Mouse (Mus musculus): ENCODE measurements around the gene Gpr83.
"Not testable (repeated sequence)": the region's sequence is repeated elsewhere in the genome, so short reads cannot be mapped to it uniquely, and the experiment has no call there.

Gene Gpr83

GRCm38 (mm10) chr9:14870377-14870776 lies 10.4 kb downstream of the Gpr83 start:
- no peak for DNase-seq (ENCODE audit: low read depth, low spot score)

- DNase-seq (ENCODE audit: low read depth, low spot score) = no peak
These were observed 10.8 kb downstream of the Gpr83 start for GRCm38 (mm10) chr9:14870802-14871201.

GRCm38 (mm10) chr9:14871536-14871935 lies 11.5 kb downstream of the Gpr83 start:
- no peak for DNase-seq (ENCODE audit: low read depth, low spot score)

- DNase-seq (ENCODE audit: low read depth, low spot score) = no peak
These were observed 12.3 kb downstream of the Gpr83 start for GRCm38 (mm10) chr9:14872181-14872930.

GRCm38 (mm10) chr9:14875743-14876507 lies 15.9 kb downstream of the Gpr83 start:
- DNase-seq (ENCODE audit: low read depth, low spot score) = no peak

GRCm38 (mm10) chr9:14876566-14876965 lies 16.6 kb downstream of the Gpr83 start:
- DNase-seq (ENCODE audit: low read depth, low spot score) = not testable (repeated sequence)

GRCm38 (mm10) chr9:14884641-14885040 lies 24.6 kb downstream of the Gpr83 start:
- DNase-seq (ENCODE audit: low read depth, low spot score) = no peak

GRCm38 (mm10) chr9:14885151-14885550 lies 25.1 kb downstream of the Gpr83 start:
- peak; percentile 32 for DNase-seq (ENCODE audit: low read depth, low spot score)

GRCm38 (mm10) chr9:14885954-14886353 lies 25.9 kb downstream of the Gpr83 start:
- DNase-seq (ENCODE audit: low read depth, low spot score) = no peak

- no peak for DNase-seq (ENCODE audit: low read depth, low spot score)
These were observed 27.9 kb downstream of the Gpr83 start for GRCm38 (mm10) chr9:14887787-14888382.

GRCm38 (mm10) chr9:14888671-14889070 lies 28.7 kb downstream of the Gpr83 start:
- DNase-seq (ENCODE audit: low read depth, low spot score) = no peak

- DNase-seq (ENCODE audit: low read depth, low spot score) = no peak
These were observed 30.7 kb downstream of the Gpr83 start for GRCm38 (mm10) chr9:14890699-14891098.

GRCm38 (mm10) chr9:14891891-14892290 lies 31.9 kb downstream of the Gpr83 start:
- no peak for DNase-seq (ENCODE audit: low read depth, low spot score)

- DNase-seq (ENCODE audit: low read depth, low spot score) = no peak
These were observed 33.4 kb downstream of the Gpr83 start for GRCm38 (mm10) chr9:14893388-14893787.

GRCm38 (mm10) chr9:14894628-14895027 lies 34.6 kb downstream of the Gpr83 start:
- DNase-seq (ENCODE audit: low read depth, low spot score) = peak; percentile 22

- no peak for DNase-seq (ENCODE audit: low read depth, low spot score)
These were observed 35.3 kb downstream of the Gpr83 start for GRCm38 (mm10) chr9:14895237-14895835.

- DNase-seq (ENCODE audit: low read depth, low spot score) = no peak
These were observed 37.1 kb downstream of the Gpr83 start for GRCm38 (mm10) chr9:14897102-14897501.

GRCm38 (mm10) chr9:14901757-14902156 lies 41.7 kb downstream of the Gpr83 start:
- DNase-seq (ENCODE audit: low read depth, low spot score) = no peak

GRCm38 (mm10) chr9:14902416-14902815 lies 42.4 kb downstream of the Gpr83 start:
- DNase-seq (ENCODE audit: low read depth, low spot score) = no peak

- DNase-seq (ENCODE audit: low read depth, low spot score) = no peak
These were observed 43.0 kb downstream of the Gpr83 start for GRCm38 (mm10) chr9:14903006-14903405.

GRCm38 (mm10) chr9:14903581-14904378 lies 43.8 kb downstream of the Gpr83 start, which contains the start of gene Izumo1r:
Gene Izumo1r, minus strand, starts transcription at chr9:14903949.
- peak; percentile 10 for DNase-seq (ENCODE audit: low read depth, low spot score)
